Mouse (Mus musculus): ENCODE results near the gene Mast1. TPM values are rescaled to one million over a fixed set of nuclear protein-coding genes. Genes with fewer than 3 reads are reported as not detected.

The Mast1 gene
- total and polyA plus RNA-seq, 3 experiments: 0.21 to 0.34 TPM; not detected in 1

- Histone ChIP-seq H3K4me1 (ENCODE audit: control insufficient read depth in 1 of 2, insufficient read depth in 2 of 2) (peaks cover 0 to 7% of the 10 kb centered on the region in 2 experiments; a peak in 2 of 4 replicates), H3K79me2 (replicated peaks; ENCODE audit: control insufficient read depth, extremely low read depth, insufficient read depth, poor library complexity, severe bottlenecking) (no peaks in the 10 kb centered on the region), H3K9ac (ENCODE audit: insufficient read depth, low read depth) (no peak overlapping the region), H3K9me3 (replicated peaks; ENCODE audit: low read length) (peaks cover 2% of the 10 kb centered on the region), H3K4me2 (ENCODE audit: insufficient read depth, low read depth, poor library complexity, severe bottlenecking) (peak overlapping the region; percentile 16), H3K36me3 (replicated peaks in 1 of 2; ENCODE audit: control insufficient read depth in 1 of 2, insufficient read depth in 1 of 2, low read length in 1 of 2) (no peaks in the 10 kb centered on the region), H3K4me3 (replicated peaks in 1 of 3; ENCODE audit: low read depth in 2 of 3, low read length in 2 of 3, poor library complexity in 1 of 3) (no peak overlapping the region), H3K27ac (ENCODE audit: insufficient read depth, low read depth) (no peak overlapping the region), H3K27me3 (replicated peaks) (peaks cover 69% of the 10 kb centered on the region)
- TF ChIP-seq USF1 (IDR thresholded peaks at IDR 0.05; ENCODE audit: low read depth, low read length) (no peak), ZMIZ1 (IDR thresholded peaks at IDR 0.05; ENCODE audit: low read depth, low read length) (no peak), RCOR1 (conservative IDR thresholded peaks at IDR 0.05; ENCODE audit: low read depth, low read length) (no peak), SMC3 (IDR thresholded peaks at IDR 0.05; ENCODE audit: low read depth, low read length) (no peak), KAT2A (IDR thresholded peaks at IDR 0.05; ENCODE audit: insufficient replicate concordance, low read length) (no peak), TCF12 (IDR thresholded peaks at IDR 0.05; ENCODE audit: low read depth, low read length) (no peak)
- dilution Hi-C loops (cut with MboI; ENCODE audit: extremely low pct_ligation_motif_present, extremely low pct_unique_long_range_greater_than_20kb, low sequenced_read_pairs) (no loop called here), in situ Hi-C loops (cut with MboI; ENCODE audit: low pct_ligation_motif_present, low pct_unique_long_range_greater_than_20kb, low sequenced_read_pairs) (no loop called here)
- no peak for DNase-seq (ENCODE audit: extremely low read depth)
These were observed 8.7 kb upstream of the Mast1 start for GRCm38 (mm10) chr8:84945633-84946527.

GRCm38 (mm10) chr8:84945235-84945632 is 8.1 kb upstream of the Mast1 start:
- H3K4me1 ChIP-seq (ENCODE audit: control insufficient read depth in 1 of 2, insufficient read depth in 2 of 2): peaks cover 0 to 7% of the 10 kb centered on the region in 2 experiments; a peak in 2 of 4 replicates
- no peak overlapping the region for H3K27ac ChIP-seq (ENCODE audit: insufficient read depth, low read depth)
- H3K4me2 ChIP-seq (ENCODE audit: insufficient read depth, low read depth, poor library complexity, severe bottlenecking): peak overlapping the region; percentile 92; the same call in 1 of the 2 replicates
- dilution Hi-C loops (cut with MboI; ENCODE audit: extremely low pct_ligation_motif_present, extremely low pct_unique_long_range_greater_than_20kb, low sequenced_read_pairs) (no loop called here), in situ Hi-C loops (cut with MboI; ENCODE audit: low pct_ligation_motif_present, low pct_unique_long_range_greater_than_20kb, low sequenced_read_pairs) (no loop called here)
- no peaks in the 10 kb centered on the region for H3K36me3 ChIP-seq (replicated peaks in 1 of 2; ENCODE audit: control insufficient read depth in 1 of 2, insufficient read depth in 1 of 2, low read length in 1 of 2)
- TF ChIP-seq HCFC1 (IDR thresholded peaks at IDR 0.05; ENCODE audit: low read depth, low read length) (no peak), NRF1 (IDR thresholded peaks at IDR 0.05; ENCODE audit: low read depth, low read length) (peak; percentile 27; the same call in 1 of the 2 replicates)
- peaks cover 2% of the 10 kb centered on the region for H3K9me3 ChIP-seq (replicated peaks; ENCODE audit: low read length)
- H3K27me3 ChIP-seq (replicated peaks): peaks cover 69% of the 10 kb centered on the region
- H3K79me2 ChIP-seq (replicated peaks; ENCODE audit: control insufficient read depth, extremely low read depth, insufficient read depth, poor library complexity, severe bottlenecking): no peaks in the 10 kb centered on the region
- no peak for DNase-seq (ENCODE audit: extremely low read depth)
- H3K9ac ChIP-seq (ENCODE audit: insufficient read depth, low read depth): no peak overlapping the region
- no peak overlapping the region for H3K4me3 ChIP-seq (replicated peaks in 1 of 3; ENCODE audit: low read depth in 2 of 3, low read length in 2 of 3, poor library complexity in 1 of 3)

- Histone ChIP-seq H3K4me2 (ENCODE audit: insufficient read depth, low read depth, poor library complexity, severe bottlenecking) (peak overlapping the region; percentile 92), H3K27me3 (replicated peaks) (peaks cover 66% of the 10 kb centered on the region), H3K79me2 (replicated peaks; ENCODE audit: control insufficient read depth, extremely low read depth, insufficient read depth, poor library complexity, severe bottlenecking) (no peaks in the 10 kb centered on the region), H3K27ac (ENCODE audit: insufficient read depth, low read depth) (no peak overlapping the region), H3K4me1 (ENCODE audit: control insufficient read depth in 1 of 2, insufficient read depth in 2 of 2) (peaks cover 0 to 7% of the 10 kb centered on the region in 2 experiments; a peak in 2 of 4 replicates), H3K9me3 (replicated peaks; ENCODE audit: low read length) (peaks cover 2% of the 10 kb centered on the region), H3K4me3 (replicated peaks in 1 of 3; ENCODE audit: low read depth in 2 of 3, low read length in 2 of 3, poor library complexity in 1 of 3) (no peak overlapping the region), H3K9ac (ENCODE audit: insufficient read depth, low read depth) (no peak overlapping the region), H3K36me3 (replicated peaks in 1 of 2; ENCODE audit: control insufficient read depth in 1 of 2, insufficient read depth in 1 of 2, low read length in 1 of 2) (no peaks in the 10 kb centered on the region)
- in situ Hi-C loops (cut with MboI; ENCODE audit: low pct_ligation_motif_present, low pct_unique_long_range_greater_than_20kb, low sequenced_read_pairs): no loop called here
- dilution Hi-C loops (cut with MboI; ENCODE audit: extremely low pct_ligation_motif_present, extremely low pct_unique_long_range_greater_than_20kb, low sequenced_read_pairs): no loop called here
- TF ChIP-seq SIN3A (IDR thresholded peaks at IDR 0.05; ENCODE audit: low read length) (0 out of 2 replicates have a peak, but pooled peaks have one; percentile 27), POLR2A (IDR thresholded peaks at IDR 0.05; ENCODE audit: low read depth, low read length) (no peak)
- no peak for DNase-seq (ENCODE audit: extremely low read depth)
These were observed 7.5 kb upstream of the Mast1 start for GRCm38 (mm10) chr8:84944478-84945160.

Measured in CH12.LX (cell line).